Mouse (Mus musculus) small intestine, adult 2 months (tissue): ENCODE measurements around the gene Slc35b3. TPM values are rescaled to one million over a fixed set of nuclear protein-coding genes. Genes with fewer than 3 reads are reported as not detected.

ENCODE experiments used
- H3K27ac ChIP-seq: fragments of 200-500 bp; 2 replicates; pipeline ENCODE4 v1.5.1; 2012; ENCODE audit warnings: low read depth, low read length, control low read depth, inconsistent platforms; ENCODE audit not compliant: insufficient read depth
- H3K27me3 ChIP-seq: fragments of 200-500 bp; 2 replicates; pipeline ENCODE4 v1.6.1; 2012; ENCODE audit warnings: mild to moderate bottlenecking, moderate library complexity, low read length, inconsistent platforms; ENCODE audit not compliant: control insufficient read depth, insufficient read depth
- H3K36me3 ChIP-seq: fragments of 200-500 bp; 2 replicates; pipeline ENCODE4 v1.6.1; 2012; ENCODE audit warnings: mild to moderate bottlenecking, low read length, control low read depth, inconsistent platforms; ENCODE audit not compliant: control insufficient read depth, insufficient read depth
- H3K4me1 ChIP-seq: fragments of 200-500 bp; 2 replicates; pipeline ENCODE4 v1.6.1; 2012; ENCODE audit warnings: low read length, inconsistent platforms, mixed read lengths; ENCODE audit not compliant: control insufficient read depth, insufficient read depth, insufficient read length
- H3K4me3 ChIP-seq: fragments of 200-500 bp; 2 replicates; pipeline ENCODE4 v1.5.1; 2012; ENCODE audit warnings: low read depth, mild to moderate bottlenecking, control low read depth, inconsistent platforms, low read length, moderate library complexity
- CTCF ChIP-seq: fragments of 200-500 bp; IDR thresholded peaks from 2 replicates; pipeline ENCODE4 v1.5.1; 2012; ENCODE audit warnings: low read depth, mild to moderate bottlenecking, control low read depth, inconsistent platforms, low read length, moderate library complexity, mixed read lengths; ENCODE audit not compliant: insufficient replicate concordance, insufficient read length; ENCODE audit errors: extremely low read depth
- POLR2A ChIP-seq: fragments of 200-500 bp; IDR thresholded peaks from 2 replicates; pipeline ENCODE4 v1.6.1; 2012; ENCODE audit warnings: low read depth, mild to moderate bottlenecking, control low read depth, inconsistent platforms, low read length, moderate library complexity
- WGBS: fragments of 180-500 bp; shearing (Covaris S2); methylation state at CpG from one replicate; pipeline ENCODE4 v1.1.7; 2018; 5-methylcytosine and 5-hydroxymethylcytosine counted together
- polyA plus RNA-seq: library from polyadenylated mRNA; depleted of rRNA; stranded (reverse); fragments of >200 nt; gene quantifications from 2 replicates; pipeline ENCODE4 v1.2.3, GENCODE M21; 2012

Slc35b3 gene
- polyA plus RNA-seq, 1 experiment: 10.3 TPM

- WGBS: 71% methylated on average over 9 of the region's 9 CpGs
- Histone ChIP-seq H3K27me3 (no peaks in the 10 kb centered on the region), H3K27ac (no peak overlapping the region), H3K36me3 (no peaks in the 10 kb centered on the region), H3K4me1 (peaks cover 3% of the 10 kb centered on the region; the same call in 1 of the 2 replicates), H3K4me3 (no peak overlapping the region)
- TF ChIP-seq POLR2A: no peak
- TF ChIP-seq CTCF: no peak
Observed at GRCm38 (mm10) chr13:38918188-38918885, 42.3 kb downstream of the Slc35b3 start.

GRCm38 (mm10) chr13:38917556-38917955 lies 43.1 kb downstream of the Slc35b3 start:
- WGBS: 84% methylated on average over 5 of the region's 5 CpGs
- H3K4me3 ChIP-seq: no peak overlapping the region
- no peaks in the 10 kb centered on the region for H3K27me3 ChIP-seq
- TF ChIP-seq CTCF (no peak), POLR2A (no peak)
- no peak overlapping the region for H3K27ac ChIP-seq
- H3K36me3 ChIP-seq: no peaks in the 10 kb centered on the region
- H3K4me1 ChIP-seq: peaks cover 3% of the 10 kb centered on the region; the same call in 1 of the 2 replicates

GRCm38 (mm10) chr13:38914771-38915170 lies 45.9 kb downstream of the Slc35b3 start:
- Histone ChIP-seq H3K27me3 (no peaks in the 10 kb centered on the region), H3K4me3 (no peak overlapping the region), H3K27ac (no peak overlapping the region), H3K36me3 (no peaks in the 10 kb centered on the region), H3K4me1 (peaks cover 3% of the 10 kb centered on the region; the same call in 1 of the 2 replicates)
- WGBS: 87% methylated on average over 6 of the region's 6 CpGs
- no peak for TF ChIP-seq CTCF
- no peak for TF ChIP-seq POLR2A

- Histone ChIP-seq H3K4me1 (no peaks in the 10 kb centered on the region), H3K27me3 (no peaks in the 10 kb centered on the region), H3K4me3 (no peak overlapping the region), H3K27ac (no peak overlapping the region), H3K36me3 (no peaks in the 10 kb centered on the region)
- WGBS: 60% methylated on average over 3 of the region's 3 CpGs
- TF ChIP-seq CTCF (no peak), POLR2A (no peak)
Observed at GRCm38 (mm10) chr13:38892364-38892763, 68.3 kb downstream of the Slc35b3 start.
